Mouse (Mus musculus) telencephalon, adult 2 months (tissue): Measurements from ENCODE around the gene Ankef1.

ENCODE experiments used
- DNase-seq: peaks from one replicate; pipeline ENCODE4 v3.0.0-alpha.2; 2011; ENCODE audit warnings: low read depth, low spot score

Gene Ankef1

DNA sequence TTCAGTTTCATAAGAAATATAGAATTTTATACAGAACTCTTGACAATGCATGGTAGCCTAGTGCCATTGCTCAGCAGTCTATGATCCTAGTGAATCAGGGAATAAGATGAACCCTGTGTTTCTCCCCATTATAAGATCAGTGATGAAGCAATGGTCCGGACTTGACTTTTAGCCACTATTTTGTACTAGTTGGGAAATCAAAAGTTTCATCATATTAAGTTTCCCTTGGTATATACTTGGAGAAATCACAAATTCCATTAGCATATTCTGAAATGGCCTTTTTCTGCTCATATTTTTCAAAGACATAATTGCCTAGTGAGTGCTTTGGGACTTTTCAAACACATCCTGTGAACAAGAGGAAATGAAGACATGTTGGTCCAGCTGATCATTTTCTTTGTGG lies at the start of gene Ankef1:
Gene Ankef1 (plus strand): TSS at position 260 of the 400 bp plus-strand sequence.
- no peak for DNase-seq

DNA sequence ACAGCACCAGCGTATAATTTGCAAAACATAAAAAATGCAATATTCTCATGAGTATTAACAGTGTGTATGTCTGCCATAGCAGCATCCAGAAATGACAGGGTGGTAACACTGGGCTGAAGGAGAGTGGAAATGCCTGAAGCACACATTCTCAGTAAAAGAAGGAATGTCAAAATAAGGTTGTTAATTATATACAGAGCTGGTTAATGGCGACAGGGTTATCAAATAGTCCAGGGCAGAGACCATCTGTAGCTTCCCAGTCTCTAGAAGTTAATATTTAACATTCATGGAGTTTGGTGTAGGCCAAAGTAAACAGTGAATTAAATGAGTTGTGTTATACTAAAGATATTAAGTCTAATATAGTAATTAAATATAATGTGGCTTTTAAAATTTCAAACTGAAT lies 45.2 kb upstream of the Ankef1 start:
- DNase-seq = no peak

DNA sequence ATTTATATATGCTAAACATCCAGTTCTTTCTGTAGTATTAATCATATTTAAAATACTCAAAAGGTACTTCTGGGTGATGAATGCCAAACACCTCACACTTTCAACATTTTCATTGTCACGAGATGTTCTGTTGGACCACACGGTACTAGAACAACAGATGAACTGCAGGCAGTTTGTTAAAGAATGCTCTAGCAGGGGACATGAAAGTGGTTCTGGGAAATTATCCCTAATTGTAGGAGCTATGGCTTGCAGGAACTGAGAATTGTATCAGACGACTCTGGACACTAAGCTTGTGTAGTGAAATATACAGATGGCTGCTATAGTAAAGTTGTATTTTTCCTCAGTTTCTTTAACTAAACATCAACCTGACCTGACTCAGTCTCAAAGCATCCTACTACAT lies 44.8 kb upstream of the Ankef1 start:
- DNase-seq = no peak

DNA sequence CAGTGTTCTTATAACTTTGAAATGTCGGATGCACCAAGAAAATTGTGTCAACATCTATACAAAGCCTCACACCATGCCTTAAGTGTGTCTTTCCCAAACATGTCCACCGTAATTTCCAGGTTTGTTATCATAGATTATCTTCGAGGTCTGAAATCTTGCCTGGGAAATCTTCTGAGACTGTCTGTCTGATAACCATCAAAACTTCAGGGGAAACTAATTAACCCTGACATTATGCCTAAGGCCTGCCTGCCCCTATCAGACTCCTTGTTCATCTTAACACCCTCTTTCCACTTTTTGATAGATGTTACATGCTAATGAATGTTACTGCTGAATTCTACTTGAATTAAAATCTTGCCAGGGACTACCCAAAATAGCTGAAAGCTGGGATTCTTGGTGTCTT lies 24.1 kb upstream of the Ankef1 start:
- DNase-seq = no peak

DNA sequence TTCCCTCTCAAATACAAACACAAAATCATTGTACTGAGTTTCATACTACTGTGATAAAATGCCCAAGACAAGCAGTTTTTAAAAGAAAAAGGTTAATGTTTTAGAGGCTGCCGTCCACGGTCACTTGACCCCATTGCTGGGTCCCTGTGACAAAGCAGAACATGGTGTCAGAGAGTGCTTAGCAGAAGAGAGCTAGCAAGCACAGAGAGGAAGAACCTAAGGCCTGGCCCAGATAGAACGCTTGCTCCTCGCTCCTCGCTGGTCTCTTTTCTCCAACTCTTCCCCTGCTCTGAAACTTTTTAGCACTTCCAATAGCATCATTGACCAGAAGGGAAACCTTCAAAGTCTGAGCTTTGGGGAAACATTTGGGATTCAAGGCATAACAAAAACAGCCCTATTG lies 19.4 kb upstream of the Ankef1 start:
- DNase-seq = no peak

DNA sequence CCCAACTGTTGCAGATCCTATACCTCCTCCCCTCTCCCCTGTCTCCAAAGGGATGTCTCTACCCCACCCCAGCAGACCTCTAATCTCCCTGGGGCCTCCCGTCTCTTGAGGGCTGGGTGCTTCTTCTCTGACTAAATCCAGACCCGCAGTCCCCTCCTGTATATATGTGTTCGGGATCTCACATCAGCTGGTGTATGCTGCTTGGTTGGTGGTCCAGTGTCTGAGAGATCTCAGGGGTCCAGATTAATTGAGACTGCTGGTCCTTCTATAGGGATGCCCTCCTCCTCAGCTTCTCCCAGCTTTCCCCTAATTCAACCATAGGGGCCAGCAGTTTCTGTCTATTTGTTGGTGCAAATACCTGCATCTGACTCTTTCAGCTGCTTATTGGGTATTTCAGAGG lies 18.7 kb upstream of the Ankef1 start:
- no peak for DNase-seq

DNA sequence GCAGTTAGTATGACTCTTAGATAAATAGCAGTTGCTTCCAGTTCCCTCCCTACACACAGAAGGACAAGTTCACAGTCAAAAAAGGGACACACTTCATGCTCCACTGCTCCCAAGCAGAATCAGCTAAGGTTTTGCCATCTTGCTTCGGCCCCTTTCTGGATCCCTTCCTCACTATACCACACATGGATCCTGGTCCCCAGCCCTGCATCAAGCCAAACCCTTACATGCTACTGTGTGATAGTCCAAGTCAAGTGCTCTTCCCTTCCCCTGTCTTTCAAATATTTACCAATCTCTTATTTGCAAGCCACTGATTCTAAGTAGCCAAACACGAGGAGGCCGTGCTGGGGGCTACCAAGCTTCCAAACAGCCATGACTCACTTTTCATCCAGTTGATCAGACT lies 16.8 kb upstream of the Ankef1 start:
- no peak for DNase-seq

DNA sequence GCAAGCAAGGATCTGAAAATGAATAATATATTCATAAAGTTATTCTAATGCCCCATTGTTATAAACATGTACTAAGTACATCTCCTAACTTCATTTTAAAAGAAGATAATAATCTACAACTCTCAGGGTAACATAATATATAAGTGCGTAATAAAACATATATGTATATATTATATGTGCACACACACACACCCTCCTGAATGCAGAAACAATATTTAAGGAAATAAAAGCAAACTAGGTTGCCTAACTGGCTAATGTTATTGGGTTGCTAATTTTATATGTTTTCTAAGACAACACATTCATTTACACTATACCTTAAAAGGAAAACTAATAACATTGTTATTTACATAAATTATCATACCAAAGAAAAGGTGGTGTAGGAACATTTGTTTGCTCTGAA lies 16.3 kb upstream of the Ankef1 start:
- no peak for DNase-seq

DNA sequence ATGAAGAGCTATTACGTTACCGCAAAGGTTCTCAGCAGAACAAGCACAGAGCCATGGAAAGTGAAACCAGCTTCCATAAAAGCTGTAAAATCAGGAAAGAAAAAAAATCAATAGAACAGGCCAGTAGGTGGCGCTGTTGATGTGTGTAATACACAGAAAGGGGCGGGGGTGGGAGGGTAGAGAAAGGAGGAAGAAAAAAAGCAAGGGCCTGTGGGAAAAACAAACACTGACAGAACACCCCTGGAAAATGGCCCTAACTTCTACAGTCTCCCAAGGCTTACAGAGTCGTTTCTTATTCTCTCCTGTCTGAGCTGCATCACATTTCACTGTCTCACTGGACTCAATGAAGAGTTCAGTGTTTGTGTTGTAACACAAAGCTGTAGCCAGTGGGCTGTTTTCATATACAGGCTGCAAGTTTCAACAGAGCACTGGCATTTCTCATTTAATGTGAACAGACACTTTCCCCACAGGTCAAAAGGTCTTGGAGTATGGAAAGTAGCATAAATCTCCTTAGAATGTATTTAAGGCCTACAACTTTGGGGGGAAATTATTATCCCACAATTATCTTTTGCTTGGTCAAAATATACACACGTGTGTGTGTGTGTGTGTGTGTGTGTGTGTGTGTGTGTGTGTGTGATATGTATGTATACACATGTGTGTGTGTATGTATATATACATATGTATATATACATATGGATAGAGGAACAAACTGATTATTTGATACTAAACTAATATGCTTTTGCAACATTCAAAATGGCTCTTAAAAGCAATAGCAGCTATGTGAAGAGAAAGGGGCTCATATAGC lies 15.7 kb upstream of the Ankef1 start:
- DNase-seq = peak; percentile 77

DNA sequence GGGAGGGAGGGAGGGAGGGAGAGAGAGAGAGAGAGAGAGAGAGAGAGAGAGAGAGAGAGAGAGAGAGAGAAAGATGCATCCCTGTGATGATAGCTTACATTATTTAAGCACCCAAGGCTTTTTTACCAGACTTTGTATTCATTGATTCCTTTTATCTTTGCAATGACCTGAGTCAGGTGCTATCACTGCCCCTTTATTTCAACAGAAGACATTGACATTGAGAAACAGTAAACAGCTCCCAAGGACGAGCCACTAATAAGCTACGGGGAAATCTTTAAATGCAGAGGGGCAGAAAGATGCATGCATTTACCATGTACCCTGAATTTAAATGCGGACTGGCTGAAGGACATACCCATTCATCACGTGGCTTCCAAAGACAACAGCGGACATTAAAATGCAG lies 14.7 kb upstream of the Ankef1 start:
- no peak for DNase-seq

DNA sequence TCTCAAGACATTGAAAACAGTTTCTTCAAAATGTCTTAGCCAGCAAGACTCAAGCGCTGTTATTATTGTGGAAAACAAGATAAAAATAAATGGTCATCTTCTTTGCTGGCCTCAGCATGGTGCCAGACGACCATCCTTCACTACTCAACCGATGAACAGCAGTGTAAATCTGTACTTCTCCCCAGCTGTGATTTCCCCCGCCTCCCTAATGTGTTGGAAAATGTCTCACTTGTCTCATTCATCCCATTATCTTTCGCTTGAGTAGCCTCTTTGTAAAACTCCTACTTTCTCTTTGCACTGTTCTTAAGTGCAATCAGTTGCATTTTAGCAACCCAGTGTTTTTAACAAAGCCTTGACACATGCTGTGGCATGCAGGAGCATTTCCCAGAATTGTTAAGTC lies 9.4 kb downstream of the Ankef1 start:
- DNase-seq = no peak

DNA sequence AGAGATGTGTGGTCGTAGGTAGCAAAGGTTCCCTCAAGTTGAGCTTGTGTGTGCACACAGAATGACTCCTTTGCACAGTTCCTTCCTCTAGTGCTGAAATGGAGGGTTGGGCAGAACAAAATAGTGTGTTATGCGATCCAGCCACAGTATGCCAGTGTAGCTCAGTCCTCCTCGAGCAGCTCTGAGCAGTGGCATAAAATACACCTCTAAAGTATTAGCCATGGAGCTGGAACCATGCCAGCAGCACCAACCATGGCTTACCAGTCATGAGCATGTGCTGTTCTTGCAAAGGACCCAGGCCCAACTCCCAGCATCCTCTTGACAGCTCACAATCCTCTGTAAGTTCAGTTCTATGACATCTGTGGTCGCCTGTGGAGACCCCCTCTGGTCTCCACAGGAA lies 10.0 kb downstream of the Ankef1 start:
- DNase-seq = no peak

DNA sequence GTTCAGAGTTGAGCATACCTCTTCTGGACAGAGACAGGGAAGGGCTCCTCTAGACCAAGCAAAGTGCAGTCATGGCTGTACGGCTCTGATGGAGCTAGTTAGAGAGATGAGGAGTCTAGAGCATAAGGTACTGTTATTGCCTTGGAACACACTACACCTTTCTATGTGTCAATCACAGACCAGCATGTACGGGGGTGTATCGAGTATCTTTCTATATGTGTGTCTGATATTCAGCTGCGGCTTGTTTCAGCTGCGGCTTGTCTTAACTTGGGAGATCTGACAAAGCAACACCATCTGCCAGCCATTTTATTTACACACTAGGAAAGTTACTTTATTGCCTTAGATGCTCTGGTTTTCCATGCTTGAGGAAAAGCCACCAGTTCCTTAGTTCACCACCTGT lies 11.1 kb downstream of the Ankef1 start:
- DNase-seq = peak; percentile 64

DNA sequence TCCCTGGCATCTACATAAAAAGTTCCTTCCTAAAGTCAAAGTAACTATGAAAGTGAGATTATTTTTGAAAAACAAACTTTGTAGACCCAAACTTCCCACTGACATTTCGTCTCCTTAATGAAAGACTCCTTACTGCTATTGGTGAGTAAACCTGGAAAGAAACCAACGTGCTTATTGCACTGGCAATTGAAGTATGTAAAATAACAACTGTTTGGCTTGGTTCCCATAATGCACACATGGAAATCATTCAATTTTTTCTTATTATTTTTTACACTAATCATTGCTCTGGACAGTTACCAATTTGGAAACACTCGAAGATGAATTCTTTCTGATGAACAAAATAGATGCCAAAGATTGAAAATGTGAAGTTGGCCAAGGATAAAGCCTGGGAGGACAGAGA lies 12.1 kb downstream of the Ankef1 start:
- DNase-seq = no peak

DNA sequence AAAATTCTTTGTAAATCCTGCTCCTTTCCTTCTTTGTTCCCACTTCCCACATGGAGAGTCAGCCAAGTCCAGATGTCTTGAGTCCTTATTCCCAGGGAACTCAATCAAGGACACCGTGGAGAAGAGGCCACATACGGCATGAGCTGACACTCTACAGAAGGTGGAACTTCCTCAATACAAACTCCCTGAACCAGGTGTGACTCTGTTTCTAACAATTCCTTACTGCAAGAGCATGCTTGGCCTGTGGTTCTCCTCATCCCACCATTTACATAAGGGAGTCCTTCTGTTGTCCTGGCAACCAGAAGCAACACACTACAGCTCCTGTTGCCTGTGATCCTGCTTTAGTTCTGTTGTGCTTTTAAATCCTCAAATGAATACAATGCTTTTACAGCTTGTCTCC lies 13.8 kb downstream of the Ankef1 start:
- DNase-seq = peak; percentile 40

DNA sequence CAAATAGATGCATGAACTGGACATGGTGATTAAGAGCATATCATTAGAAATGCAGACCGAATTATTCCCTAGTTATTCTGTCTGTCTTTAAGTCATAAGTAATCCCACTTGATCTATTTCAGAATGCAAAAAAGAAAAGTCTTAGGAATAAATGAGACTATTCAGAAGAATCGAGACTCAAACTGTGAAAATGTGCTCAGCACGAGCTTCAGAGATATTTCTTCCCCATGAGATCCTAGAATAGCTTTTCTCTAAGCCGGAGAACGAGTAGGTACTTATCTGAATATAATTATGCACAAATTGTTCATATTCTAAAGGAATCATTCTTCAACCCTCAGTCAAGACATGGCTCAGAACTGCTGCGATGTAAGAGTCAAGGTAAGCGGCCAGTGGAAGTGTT lies 27.2 kb downstream of the Ankef1 start:
- peak; percentile 53 for DNase-seq

DNA sequence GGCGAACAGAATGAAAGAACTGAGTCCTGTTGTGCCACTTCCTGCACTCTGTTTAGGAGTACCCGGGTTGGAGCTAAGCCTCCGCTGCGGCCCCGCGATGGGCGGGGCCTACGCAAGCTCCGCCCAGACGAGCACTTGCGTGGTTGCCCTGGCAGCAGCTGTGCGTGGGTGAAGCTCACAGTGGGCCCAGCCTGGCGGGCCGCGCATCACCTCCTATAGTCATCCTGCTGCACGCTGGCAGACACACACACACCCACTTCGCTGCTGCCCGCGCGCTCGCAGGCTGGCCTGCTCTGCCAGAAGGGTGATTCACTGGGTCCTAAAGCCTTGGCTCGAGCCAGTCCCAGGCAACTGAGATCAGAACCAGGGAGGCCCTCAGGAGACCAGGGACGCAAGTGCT lies 30.3 kb downstream of the Ankef1 start:
- peak; percentile 87 for DNase-seq

DNA sequence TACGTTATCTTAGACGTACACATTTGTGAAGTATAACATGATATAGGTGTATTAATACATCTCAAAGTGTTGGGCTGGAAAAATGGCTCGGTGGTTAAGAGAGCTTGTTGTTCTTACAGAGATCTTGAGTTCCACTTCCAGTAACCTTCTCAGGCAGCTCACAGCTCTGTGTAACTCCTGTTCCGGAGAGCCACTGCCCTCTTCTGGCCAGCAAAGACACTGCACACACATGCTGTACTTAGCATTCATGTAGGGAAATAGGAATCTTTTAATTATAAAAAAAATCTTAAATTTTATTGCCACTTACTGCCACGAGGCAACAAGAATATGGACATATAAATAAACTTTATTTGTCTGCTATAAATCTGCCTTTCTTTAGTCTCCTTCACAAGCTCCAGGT lies 56.3 kb downstream of the Ankef1 start:
- no peak for DNase-seq

DNA sequence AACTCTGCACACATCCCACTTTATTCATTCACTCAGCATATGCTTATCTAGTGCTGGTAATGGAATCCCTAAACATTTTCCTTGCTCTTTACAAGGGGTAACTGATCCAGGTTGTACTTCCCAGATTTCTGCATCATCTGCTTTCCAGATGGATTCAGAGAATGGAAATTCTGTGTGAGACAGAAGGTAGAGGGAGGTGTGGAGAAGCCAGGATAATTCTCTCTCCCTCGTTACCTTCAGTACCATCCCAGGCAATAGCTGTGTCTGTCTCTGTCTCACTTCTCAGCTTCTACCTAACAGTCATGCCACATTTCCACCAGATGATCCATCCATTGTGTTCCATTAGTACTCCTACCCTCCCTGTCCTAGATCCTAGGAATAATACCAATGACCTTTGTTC lies 60.6 kb downstream of the Ankef1 start:
- peak; percentile 4 for DNase-seq

DNA sequence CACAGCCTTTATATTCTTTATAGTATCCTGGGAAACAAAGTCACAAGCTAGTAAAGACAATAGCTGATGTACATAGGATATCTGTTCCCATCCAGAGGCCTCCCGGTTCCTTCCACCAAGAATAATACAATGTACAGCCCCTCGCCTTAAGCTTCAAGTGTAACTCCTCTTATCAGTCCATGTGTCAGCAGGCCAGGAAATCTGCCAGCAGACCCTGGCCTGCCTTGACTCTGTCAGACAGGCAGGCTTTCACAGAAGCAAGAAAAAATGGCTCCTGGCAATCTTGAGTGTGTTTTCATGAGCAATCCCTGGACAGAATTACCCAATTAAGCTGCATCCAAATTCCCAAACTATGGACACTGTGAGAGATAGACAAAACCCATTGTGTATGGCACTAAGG lies 69.1 kb downstream of the Ankef1 start:
- DNase-seq = no peak

DNA sequence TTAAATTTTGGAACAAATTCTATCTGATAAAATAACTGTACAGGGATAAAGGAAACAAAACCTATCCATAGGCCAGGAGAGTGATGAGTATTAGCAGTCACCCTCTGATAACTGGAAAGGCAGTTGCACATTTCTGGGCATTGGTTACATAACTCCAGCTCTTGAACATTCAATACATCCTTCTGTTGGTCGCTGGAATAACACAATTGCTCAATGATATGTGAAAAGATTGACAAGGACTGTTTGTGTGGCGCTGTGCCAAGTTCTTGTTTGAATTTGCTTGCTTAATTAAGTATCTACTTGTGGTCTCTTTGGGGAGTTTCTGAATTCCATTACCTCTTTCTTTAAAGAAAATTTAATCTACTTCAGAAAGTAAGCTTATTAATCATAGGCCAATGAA lies 81.1 kb downstream of the Ankef1 start:
- DNase-seq = no peak

DNA sequence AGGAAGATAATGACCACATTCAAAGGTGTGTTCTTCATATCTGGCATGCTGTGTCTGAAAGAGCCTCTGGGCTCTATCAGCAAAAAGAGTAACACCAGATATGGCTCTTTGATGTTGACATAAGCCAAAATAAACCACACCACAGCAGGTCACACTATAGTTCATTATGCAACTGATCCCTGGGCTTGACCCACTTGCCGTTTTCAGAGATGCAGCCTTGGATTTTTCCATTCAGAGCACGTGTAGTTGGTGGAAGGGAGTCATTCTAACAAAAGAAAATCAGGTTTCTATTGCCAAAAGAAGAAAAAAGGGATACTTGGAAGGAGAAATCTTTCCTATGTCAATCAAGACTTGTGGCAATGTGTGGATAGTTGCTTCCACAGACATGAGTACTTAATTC lies 87.1 kb downstream of the Ankef1 start:
- no peak for DNase-seq

DNA sequence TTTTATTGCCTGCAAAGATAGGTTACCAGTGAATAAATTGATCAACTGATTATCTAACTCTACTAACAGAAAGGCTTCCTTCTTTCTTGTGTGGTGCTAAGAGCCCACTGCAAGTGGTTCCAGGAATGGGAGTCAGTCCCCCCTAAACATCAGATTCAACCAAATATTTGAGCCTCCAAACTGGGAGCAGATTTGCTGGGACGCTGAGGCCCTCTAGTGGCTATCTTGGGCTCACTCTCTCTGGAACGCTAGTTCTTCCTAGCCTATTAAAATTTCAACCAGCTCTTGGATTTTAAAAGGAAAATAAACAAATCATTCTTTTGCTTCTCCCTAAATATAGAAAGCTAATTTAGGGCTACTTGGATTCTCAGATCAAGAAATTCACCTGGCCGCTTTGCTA lies 94.7 kb downstream of the Ankef1 start:
- DNase-seq = peak; percentile 45

DNA sequence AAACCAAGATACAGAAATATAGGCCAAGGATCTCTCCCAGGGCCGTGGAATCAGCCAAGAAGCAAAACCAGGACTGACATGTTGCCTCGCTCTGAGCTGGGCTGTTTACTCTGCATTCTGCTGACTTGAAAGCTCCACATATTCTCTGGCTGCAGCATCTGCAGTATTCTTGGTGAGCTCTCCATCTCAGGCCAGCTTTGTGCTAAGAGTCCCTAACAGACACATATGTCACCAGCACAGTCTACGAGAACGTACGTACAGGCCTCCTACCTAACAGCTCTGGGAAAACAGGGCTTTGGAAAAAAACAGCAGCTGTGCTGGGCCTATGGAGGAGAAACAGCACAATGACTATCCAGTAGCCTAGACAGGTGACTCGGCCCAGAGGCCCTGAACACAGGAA lies 97.0 kb downstream of the Ankef1 start:
- no peak for DNase-seq
